Mouse (Mus musculus): Measurements from ENCODE around the gene Trim72. TPM values are rescaled to one million over a fixed set of nuclear protein-coding genes. Genes with fewer than 3 reads are reported as not detected.

Gene Trim72
- total RNA-seq, 2 experiments from 2014 or later = 5.2 to 24.5 TPM

- DNase-seq = no peak
Measured at GRCm38 (mm10) chr7:128050739-128051138, 47.0 kb downstream of the Trim72 start.

- no peak for DNase-seq
Measured at GRCm38 (mm10) chr7:128053061-128053460, 49.3 kb downstream of the Trim72 start.

- DNase-seq = no peak
Measured at GRCm38 (mm10) chr7:128056917-128057444, 53.2 kb downstream of the Trim72 start.

GRCm38 (mm10) chr7:128057860-128058259 lies 54.1 kb downstream of the Trim72 start:
- no peak for DNase-seq

GRCm38 (mm10) chr7:128058576-128058975 lies 54.8 kb downstream of the Trim72 start:
- no peak for DNase-seq

- no peak for DNase-seq
Measured at GRCm38 (mm10) chr7:128059091-128059490, 55.3 kb downstream of the Trim72 start.

Other genes starting within 250 kb of the Trim72 start
- gene Orai3, start 234.1 kb upstream of the Trim72 start, total RNA-seq (2021) = 10 to 100 TPM; 31.5 to 32.0 TPM
- 10 to 100 TPM; 35.9 to 46.6 TPM for gene Setd1a, start 227.3 kb upstream of the Trim72 start, total RNA-seq (2021)
- gene Gm49388, start 218.3 kb upstream of the Trim72 start, total RNA-seq (2021) = 1 to 10 TPM; 4.7 to 5.6 TPM
- 10 to 100 TPM; 57.1 to 73.1 TPM for gene Hsd3b7, start 203.3 kb upstream of the Trim72 start, total RNA-seq (2021)
- 10 to 100 TPM; 67.8 to 94.9 TPM for gene Stx4a, start 179.7 kb upstream of the Trim72 start, total RNA-seq (2021)
- 1 to 10 TPM; 6.9 to 9.4 TPM for gene Stx1b, start 179.4 kb upstream of the Trim72 start, total RNA-seq (2021)
- gene Zfp646, start 127.7 kb upstream of the Trim72 start, total RNA-seq (2021) = 10 to 100 TPM; 29.8 to 35.6 TPM
- gene Zfp668, start 127.1 kb upstream of the Trim72 start, total RNA-seq (2021) = 1 to 10 TPM; 5.4 to 9.5 TPM
- gene Prss53, start 113.0 kb upstream of the Trim72 start, total RNA-seq (2021) = 1 to 10 TPM in 1 of 2 experiments, under 1 TPM in 1; 0.72 to 1.2 TPM
- gene Gm21974, start 108.5 kb upstream of the Trim72 start, total RNA-seq (2021) = not detected
- gene Vkorc1, start 108.3 kb upstream of the Trim72 start, total RNA-seq (2021) = 100 to 1,000 TPM in 1 of 2 experiments, 10 to 100 TPM in 1; 84.3 to 112 TPM
- gene Bckdk, start 99.9 kb upstream of the Trim72 start, total RNA-seq (2021) = 100 to 1,000 TPM; 124 to 135 TPM
- gene Kat8, start 91.4 kb upstream of the Trim72 start, total RNA-seq (2021) = 10 to 100 TPM; 22.5 to 24.7 TPM
- under 1 TPM; 0.45 to 0.96 TPM for gene Prss8, start 73.8 kb upstream of the Trim72 start, total RNA-seq (2021)
- 10 to 100 TPM; 11.5 to 12.4 TPM for gene Prss36, start 57.2 kb upstream of the Trim72 start, total RNA-seq (2021)
- 100 to 1,000 TPM; 261 to 396 TPM for gene Fus, start 36.5 kb upstream of the Trim72 start, total RNA-seq (2021)
- gene Pycard, start 10.1 kb upstream of the Trim72 start, total RNA-seq (2021) = 1 to 10 TPM; 5.6 to 8.0 TPM
- gene Itgam, start 58.7 kb downstream of the Trim72 start, total RNA-seq (2021) = 1 to 10 TPM; 5.4 to 5.9 TPM
- under 1 TPM in 1 of 2 experiments, not detected in 1; 0.09 TPM for gene Gm49368, start 58.7 kb downstream of the Trim72 start, total RNA-seq (2021)
- gene Itgax, start 125.6 kb downstream of the Trim72 start, total RNA-seq (2021) = 1 to 10 TPM in 1 of 2 experiments, under 1 TPM in 1; 0.54 to 1.5 TPM
- under 1 TPM; 0.57 to 0.91 TPM for gene Itgad, start 150.4 kb downstream of the Trim72 start, total RNA-seq (2021)
- gene Cox6a2, start 202.4 kb downstream of the Trim72 start, total RNA-seq (2021) = 100 to 1,000 TPM in 1 of 2 experiments, 10 to 100 TPM in 1; 25.0 to 167 TPM
- 10 to 100 TPM; 17.0 to 18.8 TPM for gene Armc5, start 233.4 kb downstream of the Trim72 start, total RNA-seq (2021)
- 1 to 10 TPM; 6.5 to 6.6 TPM for gene 9130023H24Rik, start 234.1 kb downstream of the Trim72 start, total RNA-seq (2021)
- 10 to 100 TPM; 28.6 to 32.5 TPM for gene Tgfb1i1, start 242.9 kb downstream of the Trim72 start, total RNA-seq (2021)

Measured in adrenal gland, postnatal 10 days (tissue).